Mouse (Mus musculus) neural tube, embryonic 13.5 days (tissue): Measurements from ENCODE around the gene Krt36. TPM values are rescaled to one million over a fixed set of nuclear protein-coding genes. Genes with fewer than 3 reads are reported as not detected.

ENCODE experiments used
- ATAC-seq: fragments of 200-750 bp; cut with Nextera tagmentation; 2 replicates; pipeline ENCODE4 v1.8.0; 2017; ENCODE audit warnings: low read depth, mild to moderate bottlenecking, moderate TSS enrichment, moderate library complexity
- H3K27ac ChIP-seq: fragments of 300-500 bp; sonication (generic); replicated peaks from 2 replicates; pipeline ENCODE4 v1.5.1; 2015; ENCODE audit warnings: moderate library complexity, mild to moderate bottlenecking, inconsistent platforms
- H3K27me3 ChIP-seq: fragments of 300-500 bp; sonication (generic); 2 replicates; pipeline ENCODE4 v1.6.1; 2015; ENCODE audit warnings: mild to moderate bottlenecking, inconsistent platforms
- H3K36me3 ChIP-seq: fragments of 300-500 bp; sonication (generic); 2 replicates; pipeline ENCODE4 v1.6.1; 2015; ENCODE audit warnings: mild to moderate bottlenecking, inconsistent platforms
- H3K4me1 ChIP-seq: fragments of 300-500 bp; sonication (generic); replicated peaks from 2 replicates; pipeline ENCODE4 v1.6.1; 2015; ENCODE audit warnings: inconsistent platforms
- H3K4me2 ChIP-seq: fragments of 300-500 bp; sonication (generic); 2 replicates; pipeline ENCODE4 v1.6.1; 2015; ENCODE audit warnings: inconsistent platforms, mild to moderate bottlenecking, moderate library complexity
- H3K4me3 ChIP-seq: fragments of 300-500 bp; sonication (generic); 2 replicates; pipeline ENCODE4 v1.5.1; 2015; ENCODE audit warnings: mild to moderate bottlenecking, inconsistent platforms
- H3K9ac ChIP-seq: fragments of 300-500 bp; sonication (generic); 2 replicates; pipeline ENCODE4 v1.6.1; 2015; ENCODE audit warnings: moderate library complexity, mild to moderate bottlenecking, inconsistent platforms
- H3K9me3 ChIP-seq: fragments of 300-500 bp; sonication (generic); 2 replicates; pipeline ENCODE4 v1.6.1; 2016; ENCODE audit warnings: inconsistent platforms
- WGBS: fragments of 180-500 bp; shearing (Covaris S2); methylation state at CpG from one replicate; pipeline ENCODE4 v1.1.7; 2015; 5-methylcytosine and 5-hydroxymethylcytosine counted together
- polyA plus RNA-seq: library from polyadenylated mRNA; unstranded; fragments of >200 nt; fragmentation: Nextera tagmentation; extraction: Ambion mirVana; gene quantifications from 2 replicates; pipeline ENCODE4 v1.2.1, GENCODE M21; 2015

Gene Krt36
- polyA plus RNA-seq, 1 experiment from 2014 or later: not detected

DNA sequence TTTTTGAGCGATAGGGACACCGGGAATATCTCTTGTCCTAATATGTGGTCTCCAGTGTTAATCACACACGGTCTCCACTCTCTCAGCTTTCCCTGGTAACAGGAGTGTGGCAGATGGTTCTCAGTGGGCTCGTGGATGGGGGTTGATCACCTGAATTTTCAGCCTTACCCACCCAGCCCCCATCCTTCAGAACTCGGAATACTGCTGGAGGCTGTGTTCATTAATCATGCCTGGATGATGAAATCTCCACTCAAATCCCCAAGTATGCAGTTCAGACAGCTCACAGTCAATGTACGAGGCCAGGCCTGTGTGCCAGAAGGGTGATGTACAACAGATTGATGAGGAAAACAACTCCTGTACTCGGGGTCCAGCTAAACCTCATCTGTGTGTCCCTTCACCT is 19.5 kb upstream of the Krt36 start:
- Histone ChIP-seq H3K4me1 (no peaks in the 10 kb centered on the region), H3K36me3 (no peaks in the 10 kb centered on the region), H3K27ac (no peak overlapping the region), H3K27me3 (no peaks in the 10 kb centered on the region), H3K4me2 (no peak overlapping the region), H3K9ac (no peak overlapping the region), H3K9me3 (no peaks in the 10 kb centered on the region), H3K4me3 (no peak overlapping the region)
- 79% methylated on average over 7 of the region's 7 CpGs for WGBS
- no peak for ATAC-seq

DNA sequence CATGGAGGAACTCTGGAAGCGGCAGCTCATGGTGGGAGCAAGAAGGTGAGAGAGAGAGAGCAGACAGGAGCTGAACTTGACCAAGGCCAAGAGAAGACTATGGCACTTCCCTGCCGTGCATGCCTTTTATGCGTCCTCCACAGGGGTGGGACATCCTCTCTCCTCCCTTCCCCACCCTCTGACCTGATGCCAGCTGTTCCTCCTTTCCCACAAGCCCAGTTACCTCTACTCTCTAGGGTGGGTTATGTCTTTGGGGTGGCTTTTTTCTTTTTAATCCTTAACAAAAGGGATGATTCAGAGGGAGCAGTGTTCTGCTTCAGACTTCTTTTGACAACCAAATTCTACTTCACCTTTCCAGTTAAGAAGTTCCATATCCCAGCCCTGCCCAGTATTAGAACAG is 16.0 kb upstream of the Krt36 start, which contains the start of gene Krt13:
Krt13 (minus strand) TSS at position 101 of the 400 bp plus-strand sequence.
- WGBS: 83% methylated on average over 3 of the region's 3 CpGs
- Histone ChIP-seq H3K27ac (no peak within 1 kb of the TSS), H3K9me3 (no peaks in the 10 kb centered on the region), H3K4me2 (no peak within 1 kb of the TSS), H3K9ac (no peak within 1 kb of the TSS), H3K4me1 (no peaks in the 10 kb centered on the region), H3K4me3 (no peak within 1 kb of the TSS), H3K36me3 (no peaks in the 10 kb centered on the region), H3K27me3 (no peaks in the 10 kb centered on the region)
- no peak for ATAC-seq

- ATAC-seq: no peak
- H3K9ac ChIP-seq: no peak overlapping the region
- no peak overlapping the region for H3K27ac ChIP-seq
- no peaks in the 10 kb centered on the region for H3K36me3 ChIP-seq
- WGBS: 91% methylated on average over 5 of the region's 5 CpGs
- no peak overlapping the region for H3K4me3 ChIP-seq
- H3K4me2 ChIP-seq: no peak overlapping the region
- H3K4me1 ChIP-seq: no peaks in the 10 kb centered on the region
- no peaks in the 10 kb centered on the region for H3K9me3 ChIP-seq
- no peaks in the 10 kb centered on the region for H3K27me3 ChIP-seq
These were observed 14.9 kb upstream of the Krt36 start for GRCm38 (mm10) chr11:100120331-100120730.

- WGBS: 83% methylated on average over 2 of the region's 2 CpGs
- Histone ChIP-seq H3K9me3 (no peaks in the 10 kb centered on the region), H3K4me3 (no peak overlapping the region), H3K4me1 (no peaks in the 10 kb centered on the region), H3K4me2 (no peak overlapping the region), H3K27ac (no peak overlapping the region), H3K36me3 (no peaks in the 10 kb centered on the region), H3K9ac (no peak overlapping the region), H3K27me3 (no peaks in the 10 kb centered on the region)
- ATAC-seq: no peak
These were observed 8.3 kb upstream of the Krt36 start for GRCm38 (mm10) chr11:100113742-100114029.

- H3K4me1 ChIP-seq: no peaks in the 10 kb centered on the region
- no peaks in the 10 kb centered on the region for H3K9me3 ChIP-seq
- H3K9ac ChIP-seq: no peak overlapping the region
- WGBS: 81% methylated on average over 11 of the region's 11 CpGs
- H3K36me3 ChIP-seq: no peaks in the 10 kb centered on the region
- no peak overlapping the region for H3K27ac ChIP-seq
- H3K27me3 ChIP-seq: no peaks in the 10 kb centered on the region
- H3K4me3 ChIP-seq: no peak overlapping the region
- ATAC-seq: no peak
- no peak overlapping the region for H3K4me2 ChIP-seq
These were observed 7.7 kb upstream of the Krt36 start for GRCm38 (mm10) chr11:100112935-100113741.

GRCm38 (mm10) chr11:100102693-100103429 is 2.6 kb downstream of the Krt36 start:
- no peaks in the 10 kb centered on the region for H3K27me3 ChIP-seq
- WGBS: 72% methylated on average over 15 of the region's 15 CpGs

GRCm38 (mm10) chr11:100100391-100100790 is 5.0 kb downstream of the Krt36 start:
- Histone ChIP-seq H3K9ac (no peak overlapping the region), H3K4me1 (no peaks in the 10 kb centered on the region), H3K9me3 (no peaks in the 10 kb centered on the region), H3K27ac (no peak overlapping the region), H3K27me3 (no peaks in the 10 kb centered on the region), H3K36me3 (no peaks in the 10 kb centered on the region), H3K4me3 (no peak overlapping the region), H3K4me2 (no peak overlapping the region)
- ATAC-seq: no peak
- 85% methylated on average over 4 of the region's 4 CpGs for WGBS

More at GRCm38 (mm10) chr11:100102693-100103429, 2.6 kb downstream of the Krt36 start:
- H3K36me3 ChIP-seq: no peaks in the 10 kb centered on the region
- no peaks in the 10 kb centered on the region for H3K4me1 ChIP-seq
- no peak overlapping the region for H3K4me2 ChIP-seq
- no peak overlapping the region for H3K4me3 ChIP-seq
- H3K9ac ChIP-seq: no peak overlapping the region
- no peak for ATAC-seq
- H3K9me3 ChIP-seq: no peaks in the 10 kb centered on the region
- no peak overlapping the region for H3K27ac ChIP-seq

DNA sequence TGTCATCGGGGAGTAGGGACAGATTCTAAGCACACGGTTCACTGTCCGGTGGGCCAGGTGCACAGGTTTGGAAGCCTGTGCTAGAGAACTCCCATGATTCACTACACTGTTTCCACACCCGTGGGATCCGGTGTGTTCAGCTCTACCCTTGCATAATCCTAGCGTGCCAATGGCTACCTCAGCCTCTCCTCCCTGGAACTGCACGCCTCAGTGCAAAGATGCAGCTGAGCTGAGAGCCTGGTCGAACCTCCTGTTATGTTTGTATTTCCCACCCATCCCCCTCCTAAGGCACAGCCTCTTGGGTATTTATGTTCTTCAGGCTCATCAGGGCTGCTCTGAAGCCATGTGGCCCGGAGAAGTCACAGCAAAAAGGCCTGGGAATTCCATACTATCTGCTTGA is 7.6 kb downstream of the Krt36 start:
- H3K4me3 ChIP-seq: no peak overlapping the region
- H3K9ac ChIP-seq: no peak overlapping the region
- H3K4me2 ChIP-seq: no peak overlapping the region
- H3K4me1 ChIP-seq: no peaks in the 10 kb centered on the region
- H3K27ac ChIP-seq: no peak overlapping the region
- H3K27me3 ChIP-seq: no peaks in the 10 kb centered on the region
- WGBS: 68% methylated on average over 9 of the region's 9 CpGs
- H3K36me3 ChIP-seq: no peaks in the 10 kb centered on the region
- no peaks in the 10 kb centered on the region for H3K9me3 ChIP-seq
- ATAC-seq: no peak

DNA sequence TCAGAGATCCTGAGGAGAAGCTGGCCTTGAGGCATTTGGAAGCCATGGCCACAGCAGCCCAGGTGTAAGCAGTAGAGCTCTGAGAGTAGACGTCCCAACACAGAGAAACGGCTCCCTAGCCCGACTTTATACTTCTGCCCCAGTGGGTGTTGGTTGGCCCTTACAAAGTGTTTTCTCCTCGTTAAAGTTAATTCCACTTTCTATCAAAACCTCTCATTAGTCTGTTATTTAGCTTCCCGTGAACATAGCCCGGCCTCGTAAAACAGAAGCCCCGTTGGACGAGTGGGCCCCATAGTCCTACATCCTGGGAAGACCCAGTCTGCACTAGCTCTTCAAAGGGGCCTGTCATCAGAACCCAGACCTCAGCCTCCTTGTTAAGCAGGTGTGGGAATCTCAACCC is 9.3 kb downstream of the Krt36 start, which contains the start of gene Krt35:
Krt35 (minus strand) TSS at position 101 of the 400 bp plus-strand sequence.
- ATAC-seq: no peak
- no peaks in the 10 kb centered on the region for H3K27me3 ChIP-seq
- no peak within 1 kb of the TSS for H3K27ac ChIP-seq
- no peak within 1 kb of the TSS for H3K4me3 ChIP-seq
- H3K4me2 ChIP-seq: no peak within 1 kb of the TSS
- 84% methylated on average over 9 of the region's 9 CpGs for WGBS
- no peaks in the 10 kb centered on the region for H3K4me1 ChIP-seq
- no peak within 1 kb of the TSS for H3K9ac ChIP-seq
- no peaks in the 10 kb centered on the region for H3K36me3 ChIP-seq
- H3K9me3 ChIP-seq: no peaks in the 10 kb centered on the region

DNA sequence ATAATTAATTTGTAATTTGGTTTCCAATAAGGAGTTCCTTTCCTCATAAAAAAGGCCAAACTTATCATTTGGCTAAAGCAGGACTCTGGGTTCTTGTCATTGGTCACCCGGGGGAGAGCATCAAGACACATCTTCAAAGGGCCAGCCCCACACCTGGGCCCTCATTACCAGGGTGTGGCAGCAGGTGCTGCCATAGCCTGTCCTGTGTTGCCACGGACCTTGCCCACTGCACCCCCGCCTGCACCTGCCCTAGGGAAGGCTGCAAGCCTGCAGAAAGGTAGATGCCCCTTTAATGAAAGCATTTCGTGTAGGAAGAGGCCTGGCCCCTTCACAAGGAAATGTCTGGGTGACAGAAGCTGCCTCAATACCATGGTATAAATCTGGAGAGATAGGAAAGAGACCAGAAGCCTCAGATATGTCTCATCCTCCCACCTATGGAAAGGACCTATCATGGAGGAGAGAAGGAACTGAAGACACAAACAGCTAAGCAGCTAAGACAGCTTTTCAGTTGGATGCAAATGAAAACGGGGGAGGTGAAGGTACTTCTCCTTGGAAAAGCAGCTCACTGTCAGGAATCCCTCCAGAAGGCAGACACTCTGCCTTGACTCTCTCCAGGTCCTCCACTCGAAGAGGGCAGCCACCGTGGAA is 16.9 kb downstream of the Krt36 start:
- no peaks in the 10 kb centered on the region for H3K4me1 ChIP-seq
- H3K27ac ChIP-seq: no peak overlapping the region
- H3K4me3 ChIP-seq: no peak overlapping the region
- H3K9ac ChIP-seq: no peak overlapping the region
- 72% methylated on average over 7 of the region's 7 CpGs for WGBS
- no peaks in the 10 kb centered on the region for H3K36me3 ChIP-seq
- H3K27me3 ChIP-seq: no peaks in the 10 kb centered on the region
- no peak overlapping the region for H3K4me2 ChIP-seq
- no peaks in the 10 kb centered on the region for H3K9me3 ChIP-seq
- ATAC-seq: no peak

DNA sequence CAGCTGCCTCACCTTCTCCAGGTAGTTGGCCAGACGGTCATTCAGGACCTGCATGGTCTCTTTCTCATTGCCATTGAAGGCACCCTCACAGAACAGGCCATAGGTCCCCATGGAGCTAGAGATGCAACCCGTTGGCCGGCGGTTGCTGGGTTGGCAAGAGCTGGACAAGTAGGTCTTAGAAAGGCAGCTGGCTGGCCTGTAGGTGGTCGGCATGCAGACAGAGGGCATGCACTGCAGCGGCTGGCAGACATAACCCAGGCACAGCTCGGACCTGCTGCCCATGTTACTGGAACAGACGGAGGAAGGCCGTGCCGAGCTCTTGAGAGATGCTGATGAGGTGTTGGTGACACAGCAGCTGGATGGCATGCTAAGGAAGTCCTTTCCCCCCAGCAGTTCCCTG is 17.6 kb downstream of the Krt36 start, which contains the start of gene Krt32:
Krt32 (minus strand) TSS at position 366 of the 400 bp plus-strand sequence.
- Histone ChIP-seq H3K27me3 (no peaks in the 10 kb centered on the region), H3K27ac (no peak within 1 kb of the TSS), H3K4me2 (no peak within 1 kb of the TSS), H3K4me1 (no peaks in the 10 kb centered on the region), H3K9ac (no peak within 1 kb of the TSS), H3K4me3 (no peak within 1 kb of the TSS), H3K9me3 (no peaks in the 10 kb centered on the region), H3K36me3 (no peaks in the 10 kb centered on the region)
- ATAC-seq: no peak
- WGBS: 94% methylated on average over 10 of the region's 10 CpGs

GRCm38 (mm10) chr11:100073873-100074272 is 31.6 kb downstream of the Krt36 start:
- no peak overlapping the region for H3K9ac ChIP-seq
- 47% methylated on average over 1 of the region's 1 CpGs for WGBS
- H3K36me3 ChIP-seq: no peaks in the 10 kb centered on the region
- no peak overlapping the region for H3K4me3 ChIP-seq
- no peaks in the 10 kb centered on the region for H3K4me1 ChIP-seq
- no peaks in the 10 kb centered on the region for H3K9me3 ChIP-seq
- no peak overlapping the region for H3K27ac ChIP-seq
- no peak overlapping the region for H3K4me2 ChIP-seq
- ATAC-seq: no peak
- H3K27me3 ChIP-seq: no peaks in the 10 kb centered on the region
